Mouse (Mus musculus): ENCODE results near the gene Popdc2.

Gene Popdc2

GRCm38 (mm10) chr16:38403639-38404038, 41.6 kb downstream of the Popdc2 start:
- WGBS: 89% methylated on average over 7 of the region's 7 CpGs

GRCm38 (mm10) chr16:38406293-38406692, 44.3 kb downstream of the Popdc2 start:
- 91% methylated on average over 5 of the region's 5 CpGs for WGBS

GRCm38 (mm10) chr16:38406708-38407107, 44.7 kb downstream of the Popdc2 start:
- WGBS: 91% methylated on average over 6 of the region's 6 CpGs

- 60% methylated on average over 5 of the region's 5 CpGs for whole genome bisulfite sequencing
Observed at GRCm38 (mm10) chr16:38407584-38407983, 45.6 kb downstream of the Popdc2 start.

- 96% methylated on average over 8 of the region's 8 CpGs for WGBS
Observed at GRCm38 (mm10) chr16:38408416-38408815, 46.4 kb downstream of the Popdc2 start.

- 89% methylated on average over 7 of the region's 7 CpGs for WGBS
Observed at GRCm38 (mm10) chr16:38414953-38415352, 52.9 kb downstream of the Popdc2 start.

GRCm38 (mm10) chr16:38425374-38425773, 63.4 kb downstream of the Popdc2 start:
- WGBS: 91% methylated on average over 2 of the region's 2 CpGs

GRCm38 (mm10) chr16:38425799-38426198, 63.8 kb downstream of the Popdc2 start:
- WGBS: 89% methylated on average over 1 of the region's 1 CpGs
